Mouse (Mus musculus) embryo, embryonic 9.5 days (tissue): ENCODE measurements at regions not wholly inside any gene's neighbourhood (a gene's known extent, or its start where the extent isn't known, plus 50 kb on each side); places are given as distances from the start of the nearest gene placed in this dataset.
"Not testable (repeated sequence)": the region's sequence is repeated elsewhere in the genome, so short reads cannot be mapped to it uniquely, and the experiment has no call there.

Experiments used
- DNase-seq: peaks from one replicate; pipeline ENCODE4 v3.0.0-alpha.2; 2017; ENCODE audit errors: extremely low spot score

DNA sequence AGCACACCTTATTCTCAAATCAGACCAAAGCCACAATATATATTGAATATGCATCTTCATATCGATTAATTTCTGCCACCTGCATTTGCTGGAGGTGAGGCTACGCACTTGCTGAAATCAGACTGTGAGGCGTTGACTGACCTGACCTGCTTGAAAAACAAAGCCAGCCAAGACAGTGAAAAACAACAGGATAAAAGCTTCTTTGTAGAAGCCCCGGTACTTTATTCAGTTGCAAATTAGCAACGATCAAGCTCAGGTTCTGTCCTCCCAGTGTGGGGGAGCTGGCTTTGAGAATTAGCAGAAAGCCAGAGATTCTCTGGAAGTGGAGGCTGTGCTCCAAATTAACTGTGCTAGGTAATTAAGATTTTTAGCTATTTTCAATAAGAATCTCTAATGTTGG, 100.6 kb downstream of the Vmn2r79 start:
- DNase-seq: no peak

DNA sequence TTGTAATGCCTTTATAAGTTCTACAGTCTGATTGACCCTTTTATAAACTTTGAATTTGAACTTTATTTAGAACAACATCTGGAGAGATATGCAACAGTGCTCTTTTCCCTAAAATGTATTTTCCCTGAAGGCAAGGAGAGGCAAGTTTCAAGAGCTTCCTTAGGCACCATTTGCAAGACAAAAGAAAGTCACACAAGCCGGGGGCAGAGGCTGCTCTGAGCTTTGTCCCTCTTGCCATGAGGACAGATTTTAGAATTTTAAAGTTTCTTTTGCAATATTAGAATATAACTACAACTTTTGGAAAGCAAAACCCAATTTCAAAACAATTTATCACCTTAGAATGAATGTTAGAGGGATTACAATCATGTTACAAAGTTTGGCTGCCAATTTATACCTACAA, 103.7 kb downstream of the Vmn2r79 start:
- DNase-seq: not testable (repeated sequence)

DNA sequence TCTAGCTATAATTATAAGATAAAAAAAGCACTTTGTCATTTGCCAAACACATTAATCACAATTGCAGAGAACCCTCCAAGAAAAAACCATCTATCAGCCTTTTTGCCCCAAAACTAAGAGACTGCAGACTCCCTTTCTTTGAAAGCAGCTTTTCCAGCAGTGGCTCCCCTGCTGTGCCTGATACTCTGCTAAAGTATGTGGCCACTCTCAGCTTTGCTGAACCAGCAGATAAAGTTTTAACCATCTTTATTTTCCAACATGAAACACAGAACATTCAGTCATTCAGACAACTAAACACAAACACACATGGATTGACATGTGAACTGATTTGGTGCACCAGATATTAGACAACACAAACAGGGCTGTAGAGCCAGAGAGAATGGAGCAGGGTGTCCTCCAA, 104.5 kb downstream of the Vmn2r79 start:
- not testable (repeated sequence) for DNase-seq

DNA sequence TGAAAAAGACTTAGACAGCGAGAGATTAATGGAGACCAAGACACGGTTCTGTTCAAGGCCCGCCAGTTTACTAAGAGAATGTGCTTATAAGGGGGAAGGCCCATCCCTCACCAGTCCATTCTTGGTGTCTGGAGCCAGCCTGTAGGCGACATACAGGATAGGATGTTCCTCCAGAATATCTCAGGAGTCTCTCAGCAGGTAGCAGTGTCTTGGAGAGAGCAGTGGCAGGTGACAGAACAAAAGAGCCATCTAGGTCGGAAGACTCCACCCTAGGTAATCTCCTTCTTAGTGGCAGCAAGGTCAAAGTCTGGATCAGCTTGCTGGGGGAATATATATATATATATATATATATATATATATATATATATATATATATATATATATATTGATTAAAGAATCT, 105.4 kb downstream of the Vmn2r79 start:
- not testable (repeated sequence) for DNase-seq

DNA sequence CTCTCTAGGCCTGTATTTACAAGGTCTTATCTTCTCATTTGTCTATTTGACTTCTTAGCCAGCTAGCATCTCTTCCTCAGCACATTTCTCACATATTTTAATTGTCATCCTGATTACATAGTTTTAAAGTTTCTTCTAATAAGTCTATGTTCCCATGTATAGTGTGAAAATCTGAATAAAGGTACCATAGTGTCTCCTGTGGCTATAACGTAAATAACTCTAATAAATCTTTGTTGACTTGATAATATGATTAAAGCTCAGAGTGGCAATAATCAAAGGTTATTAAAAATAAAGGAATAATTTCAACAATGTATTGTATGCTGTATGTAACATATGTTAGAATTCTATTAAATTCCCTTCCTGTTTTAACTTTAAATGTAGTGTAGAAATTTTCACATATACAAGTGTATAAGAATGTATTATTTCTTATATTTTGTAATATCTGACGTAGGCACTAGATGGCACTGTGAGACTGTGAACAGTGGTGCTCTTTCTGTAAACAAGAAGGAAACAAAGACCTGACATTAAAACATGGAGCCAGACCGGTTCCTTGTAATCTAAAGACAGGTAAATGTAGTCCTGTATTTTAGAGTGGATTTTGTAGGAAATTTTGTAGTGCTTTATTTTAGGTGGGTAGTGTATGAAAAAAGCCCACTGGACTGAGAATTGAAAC, 114.5 kb downstream of the Vmn2r79 start:
- DNase-seq: peak; percentile 20

DNA sequence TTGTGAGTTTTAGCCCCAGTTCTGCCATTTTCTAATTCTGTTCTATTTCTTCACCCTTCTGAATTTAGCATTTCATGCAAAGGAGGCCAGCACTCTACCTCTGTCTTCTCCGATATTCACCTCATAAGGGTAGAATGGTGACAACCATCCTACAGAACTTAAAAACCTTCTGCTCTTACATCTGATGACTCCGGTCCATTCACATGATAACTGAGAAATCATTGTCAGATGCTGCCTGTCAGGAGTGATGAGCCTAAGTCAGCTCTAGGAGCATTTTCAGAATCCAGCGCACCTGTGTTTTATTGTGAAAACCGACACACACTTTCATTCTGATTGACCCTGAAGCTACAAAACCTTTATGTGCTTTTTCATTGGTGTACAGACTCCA, 115.1 kb downstream of the Vmn2r79 start:
- DNase-seq: peak; percentile 4

DNA sequence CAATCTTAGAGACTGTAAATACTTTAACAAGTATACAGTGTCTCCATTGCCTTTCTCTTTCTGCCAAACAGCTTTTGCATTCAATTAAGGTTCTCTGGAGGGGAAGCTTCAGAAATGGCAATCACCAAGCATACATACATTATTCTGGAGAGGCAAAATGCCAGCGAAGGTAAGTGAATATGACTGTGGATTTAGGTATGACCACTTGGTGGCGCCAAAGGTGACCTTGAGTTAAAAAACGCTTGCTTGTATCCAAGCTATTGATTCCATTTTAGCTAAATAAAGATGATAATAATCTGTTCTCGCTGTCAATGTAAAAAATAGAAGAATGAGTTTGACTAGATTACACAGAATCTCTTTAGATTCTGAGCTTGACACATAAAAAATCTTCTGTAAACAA, 117.7 kb downstream of the Vmn2r79 start:
- DNase-seq: peak; percentile 14

DNA sequence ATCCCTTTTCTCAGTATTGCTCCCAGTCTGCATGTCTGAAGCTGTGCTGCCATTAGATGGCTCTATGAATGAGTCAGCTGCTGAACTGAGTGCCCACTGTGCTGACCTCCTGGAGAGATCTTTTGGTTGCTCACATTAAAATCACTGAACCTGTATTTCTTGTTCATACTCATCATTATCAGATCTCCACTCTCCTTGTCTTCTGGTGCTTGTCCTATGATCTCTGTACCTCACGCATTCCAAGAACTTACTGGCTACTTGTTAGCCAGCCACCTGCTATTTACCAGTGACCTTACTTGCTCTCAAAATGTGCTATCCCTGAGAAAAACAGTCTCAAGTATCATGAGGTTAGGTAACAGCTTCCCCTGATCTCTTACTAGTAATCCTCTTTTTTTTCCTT, 123.4 kb upstream of the Nox4 start:
- no peak for DNase-seq

DNA sequence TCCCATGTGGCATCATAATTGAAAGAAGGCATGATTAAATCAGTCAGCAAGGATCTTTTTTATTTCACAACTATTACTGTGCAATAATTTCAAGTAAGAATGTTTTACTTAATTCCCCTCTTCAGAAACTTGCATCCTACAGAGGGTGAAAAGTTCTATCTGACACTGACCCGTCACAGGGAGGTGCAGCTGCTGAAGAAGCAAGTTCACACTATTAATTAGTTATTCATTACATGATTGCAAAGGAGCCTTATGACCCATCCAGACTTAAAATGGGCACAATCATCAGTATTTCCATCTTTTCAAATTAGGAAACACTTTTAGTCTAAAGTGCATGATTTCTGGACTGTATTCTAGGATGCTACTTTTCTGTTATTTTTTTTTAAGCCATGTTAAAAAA, 100.0 kb upstream of the Nox4 start:
- DNase-seq: no peak

DNA sequence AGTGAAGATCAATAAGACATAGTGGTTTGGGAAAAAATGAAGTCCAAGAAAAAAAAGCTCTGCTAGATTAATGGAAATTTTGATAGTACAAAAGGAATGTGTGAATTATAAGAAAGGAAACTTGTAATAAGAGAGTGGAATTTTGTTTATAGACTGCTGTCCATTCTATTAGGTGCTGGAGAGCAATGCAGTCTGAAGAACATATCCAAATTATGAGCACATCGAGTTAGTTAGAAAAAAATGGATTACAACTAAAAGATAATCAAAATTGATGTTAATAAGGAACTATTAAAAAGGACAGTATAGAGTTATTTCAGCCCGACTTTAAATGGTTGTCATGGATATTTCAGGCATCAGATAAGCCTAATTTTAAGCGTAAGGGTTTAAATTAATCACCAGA, 98.2 kb upstream of the Nox4 start:
- DNase-seq: no peak

DNA sequence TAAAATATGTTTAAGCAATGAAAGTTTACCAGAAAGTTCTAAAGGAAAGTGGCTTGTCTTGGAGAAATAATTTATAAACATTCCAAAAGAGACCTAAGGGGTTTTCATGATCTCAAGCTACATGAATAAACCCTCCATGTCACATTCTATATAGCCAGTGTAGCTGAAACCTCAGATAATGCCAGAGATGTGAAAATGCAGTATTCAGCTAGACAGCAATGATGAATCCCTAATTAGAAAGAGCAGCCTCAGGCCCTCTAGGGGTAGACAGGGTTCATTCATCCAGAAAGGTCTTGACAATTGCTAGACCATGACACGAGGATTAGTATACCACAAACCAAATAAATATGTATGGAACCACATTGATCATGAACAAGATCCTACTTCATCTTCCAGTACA, 97.2 kb upstream of the Nox4 start:
- DNase-seq: no peak

DNA sequence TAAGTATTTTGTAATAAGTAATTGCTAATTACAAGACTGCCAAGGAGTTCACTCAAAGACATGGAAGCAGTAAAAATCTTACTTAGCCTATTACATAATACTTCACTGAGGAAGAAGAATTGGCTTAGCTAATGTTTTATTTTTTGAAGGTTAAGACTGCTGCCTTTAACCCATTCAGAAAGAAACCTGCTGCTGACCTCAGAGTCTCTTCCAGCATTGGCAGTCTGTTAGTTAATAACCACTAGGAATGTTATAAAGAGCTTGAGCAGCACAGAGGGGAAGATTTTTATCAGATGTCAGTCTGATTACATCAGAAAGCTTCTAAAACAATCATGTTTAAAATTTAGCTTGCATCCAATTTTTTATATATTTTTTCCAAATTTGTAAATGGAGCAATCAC, 94.9 kb upstream of the Nox4 start:
- DNase-seq: no peak

DNA sequence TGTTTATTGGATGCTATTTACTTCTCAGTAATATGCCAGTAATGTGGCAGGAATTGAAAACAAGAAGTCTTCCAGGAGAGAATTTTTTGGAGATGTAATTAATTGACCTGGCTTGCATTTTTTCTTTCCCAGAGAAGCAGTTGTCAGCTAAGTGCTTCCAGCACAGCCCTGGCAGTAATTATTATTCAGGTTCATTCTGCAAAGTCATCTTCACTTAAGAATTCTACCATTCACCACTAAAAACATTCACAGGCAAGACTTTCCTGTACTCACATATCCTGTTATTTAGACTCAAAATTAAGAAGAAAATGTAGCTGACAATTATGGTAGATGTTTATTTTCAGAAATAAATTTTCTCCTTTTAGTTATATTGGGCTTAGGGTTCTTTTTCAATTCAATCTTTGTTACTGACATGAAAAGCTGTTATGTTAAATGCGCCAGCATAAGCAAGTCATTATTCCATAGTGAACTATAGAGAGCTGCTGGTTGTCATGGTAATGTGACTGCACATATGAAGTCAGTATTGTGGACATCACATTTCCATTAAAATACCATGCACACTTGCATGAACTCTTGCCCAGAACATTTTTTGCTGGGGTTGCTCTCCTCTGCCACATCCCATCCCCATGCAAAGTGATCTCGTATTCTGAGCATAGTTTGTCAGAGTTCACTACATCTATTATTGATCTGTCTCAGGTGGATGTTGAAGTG, 59.3 kb upstream of the Nox4 start:
- no peak for DNase-seq

DNA sequence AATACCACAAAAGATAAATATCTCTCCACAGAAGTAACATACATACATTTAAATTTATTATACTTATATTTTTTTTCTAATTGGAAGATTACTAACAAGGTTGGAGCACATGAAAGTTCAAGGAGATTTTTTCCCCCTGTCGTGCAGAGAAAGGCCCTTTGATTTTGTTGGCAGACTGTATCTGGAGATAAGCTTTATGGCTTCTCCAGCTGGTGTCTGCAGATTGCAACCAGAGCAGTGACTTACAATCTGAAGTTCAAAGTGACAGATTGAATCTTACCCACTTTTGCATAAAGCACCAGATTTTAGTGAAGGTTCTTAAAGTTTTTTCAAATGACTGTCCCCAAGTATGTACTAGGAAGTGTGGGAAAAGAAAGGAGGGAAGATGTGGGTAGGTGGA, 50.2 kb upstream of the Nox4 start:
- DNase-seq: no peak
